Mouse (Mus musculus) C2C12 (cell line): Measurements from ENCODE around the gene Wdr54.

Experiments used
- CEBPB ChIP-seq: IDR thresholded peaks from one replicate; pipeline ENCODE4 v1.6.1; 2011; ENCODE audit warnings: low read depth, mild to moderate bottlenecking, control low read depth, moderate library complexity
- CTCF ChIP-seq: IDR thresholded peaks from one replicate; pipeline ENCODE4 v1.5.1; 2011; ENCODE audit not compliant: control insufficient read depth, insufficient read depth, insufficient read length
- MAX ChIP-seq: IDR thresholded peaks from one replicate; pipeline ENCODE4 v1.6.1; 2011; ENCODE audit warnings: mild to moderate bottlenecking, control low read depth
- MYOG ChIP-seq: IDR thresholded peaks from one replicate; pipeline ENCODE4 v1.6.1; 2011; ENCODE audit not compliant: control insufficient read depth, insufficient read length; ENCODE audit errors: extremely low read depth

- no peak for TF ChIP-seq MYOG
- no peak for TF ChIP-seq CTCF
- no peak for TF ChIP-seq CEBPB
- no peak for TF ChIP-seq MAX
Observed at GRCm38 (mm10) chr6:83121863-83122710, 34.1 kb downstream of the Wdr54 start.
